Mouse (Mus musculus) testis, adult 2 months (tissue): Measurements from ENCODE around the gene Mbtd1. TPM values are rescaled to one million over a fixed set of nuclear protein-coding genes. Genes with fewer than 3 reads are reported as not detected.
A peak's percentile ranks its signal among the peaks of the same experiment; 100 is the strongest.

ENCODE experiments used
- H3K27ac ChIP-seq: fragments of 200-500 bp; 2 replicates; pipeline ENCODE4 v1.5.1; 2012; ENCODE audit warnings: low read depth, low read length; ENCODE audit not compliant: control insufficient read depth, insufficient read depth
- H3K27me3 ChIP-seq: fragments of 200-500 bp; 2 replicates; pipeline ENCODE4 v1.6.1; 2012; ENCODE audit warnings: mild to moderate bottlenecking, low read length, moderate library complexity; ENCODE audit not compliant: control insufficient read depth, insufficient read depth
- H3K36me3 ChIP-seq: fragments of 200-500 bp; 2 replicates; pipeline ENCODE4 v1.6.1; 2012; ENCODE audit warnings: mild to moderate bottlenecking, low read length; ENCODE audit not compliant: control insufficient read depth, insufficient read depth
- H3K4me1 ChIP-seq: fragments of 200-500 bp; 2 replicates; pipeline ENCODE4 v1.6.1; 2012; ENCODE audit warnings: low read length; ENCODE audit not compliant: control insufficient read depth, insufficient read depth
- H3K4me3 ChIP-seq: fragments of 200-500 bp; 2 replicates; pipeline ENCODE4 v1.5.1; 2012; ENCODE audit warnings: low read depth, mild to moderate bottlenecking, low read length, moderate library complexity, mixed read lengths; ENCODE audit not compliant: control insufficient read depth
- CTCF ChIP-seq: fragments of 200-500 bp; IDR thresholded peaks from 2 replicates; pipeline ENCODE4 v1.5.1; 2012; ENCODE audit warnings: low read depth, mild to moderate bottlenecking, inconsistent platforms, low read length, moderate library complexity; ENCODE audit not compliant: control insufficient read depth, insufficient read depth, insufficient replicate concordance
- POLR2A ChIP-seq: fragments of 200-500 bp; IDR thresholded peaks from 2 replicates; pipeline ENCODE4 v1.6.1; 2012; ENCODE audit warnings: low read depth, mild to moderate bottlenecking, inconsistent platforms, low read length, moderate library complexity; ENCODE audit not compliant: control insufficient read depth
- polyA plus RNA-seq: library from polyadenylated mRNA; depleted of rRNA; stranded (reverse); fragments of >200 nt; gene quantifications from 2 replicates; pipeline ENCODE4 v1.2.3, GENCODE M21; 2012

The Mbtd1 gene
- polyA plus RNA-seq, 1 experiment: 20.4 TPM

GRCm38 (mm10) chr11:93961482-93961881 is 75.8 kb downstream of the Mbtd1 start:
- H3K36me3 ChIP-seq: no peaks in the 10 kb centered on the region; the same call in 1 of the 2 replicates
- no peaks in the 10 kb centered on the region for H3K27me3 ChIP-seq
- H3K27ac ChIP-seq: no peak overlapping the region
- H3K4me1 ChIP-seq: no peaks in the 10 kb centered on the region
- no peak overlapping the region for H3K4me3 ChIP-seq
- TF ChIP-seq POLR2A (no peak), CTCF (no peak)

GRCm38 (mm10) chr11:93963013-93963412 is 77.4 kb downstream of the Mbtd1 start:
- Histone ChIP-seq H3K36me3 (no peaks in the 10 kb centered on the region; the same call in 1 of the 2 replicates), H3K4me1 (no peaks in the 10 kb centered on the region; the same call in none of the 2 replicates), H3K27ac (no peak overlapping the region), H3K27me3 (no peaks in the 10 kb centered on the region), H3K4me3 (no peak overlapping the region)
- TF ChIP-seq POLR2A: no peak

GRCm38 (mm10) chr11:93965391-93965790 is 79.7 kb downstream of the Mbtd1 start:
- H3K27ac ChIP-seq: no peak overlapping the region
- no peak for TF ChIP-seq POLR2A
- no peak for TF ChIP-seq CTCF
- no peaks in the 10 kb centered on the region; the same call in none of the 2 replicates for H3K4me1 ChIP-seq
- H3K27me3 ChIP-seq: no peaks in the 10 kb centered on the region
- no peaks in the 10 kb centered on the region; the same call in 1 of the 2 replicates for H3K36me3 ChIP-seq
- no peak overlapping the region for H3K4me3 ChIP-seq

GRCm38 (mm10) chr11:93967381-93967780 is 81.7 kb downstream of the Mbtd1 start:
- Histone ChIP-seq H3K4me1 (no peaks in the 10 kb centered on the region; the same call in none of the 2 replicates), H3K4me3 (peak overlapping the region; percentile 97), H3K27ac (peak overlapping the region; percentile 80), H3K36me3 (no peaks in the 10 kb centered on the region; the same call in 1 of the 2 replicates), H3K27me3 (no peaks in the 10 kb centered on the region)
- TF ChIP-seq POLR2A (no peak), CTCF (no peak)

- H3K27ac ChIP-seq: peak within 1 kb of the TSS; percentile 80
- H3K27me3 ChIP-seq: no peaks in the 10 kb centered on the region
- H3K36me3 ChIP-seq: no peaks in the 10 kb centered on the region; the same call in 1 of the 2 replicates
- H3K4me1 ChIP-seq: no peaks in the 10 kb centered on the region; the same call in none of the 2 replicates
- H3K4me3 ChIP-seq: peak within 1 kb of the TSS; percentile 97
- TF ChIP-seq CTCF (peak; percentile 69; the same call in 1 of the 2 replicates), POLR2A (peak; percentile 51; the same call in 1 of the 2 replicates)
Measured at GRCm38 (mm10) chr11:93968005-93968847, 82.6 kb downstream of the Mbtd1 start, which contains the start of the genes Gm20390 and Nme1. Gene Gm20390 (minus strand): TSS chr11:93968293. Gene Nme1 (minus strand): TSS chr11:93968521.

- H3K4me1 ChIP-seq: no peaks in the 10 kb centered on the region; the same call in none of the 2 replicates
- no peak overlapping the region for H3K27ac ChIP-seq
- no peaks in the 10 kb centered on the region for H3K27me3 ChIP-seq
- no peaks in the 10 kb centered on the region; the same call in 1 of the 2 replicates for H3K36me3 ChIP-seq
- H3K4me3 ChIP-seq: peak overlapping the region; percentile 97; the same call in 1 of the 2 replicates
- no peak for TF ChIP-seq POLR2A
- no peak for TF ChIP-seq CTCF
Measured at GRCm38 (mm10) chr11:93968848-93969128, 83.1 kb downstream of the Mbtd1 start.

GRCm38 (mm10) chr11:93969171-93969570 is 83.5 kb downstream of the Mbtd1 start:
- Histone ChIP-seq H3K4me3 (no peak overlapping the region), H3K27ac (no peak overlapping the region), H3K4me1 (no peaks in the 10 kb centered on the region; the same call in none of the 2 replicates), H3K27me3 (no peaks in the 10 kb centered on the region), H3K36me3 (no peaks in the 10 kb centered on the region; the same call in 1 of the 2 replicates)
- TF ChIP-seq CTCF (no peak), POLR2A (no peak)
